Mouse (Mus musculus) erythroblast, embryonic 14.5 days (primary cell): ENCODE results near the gene Dpp3. TPM values are rescaled to one million over a fixed set of nuclear protein-coding genes. Genes with fewer than 3 reads are reported as not detected.

Experiments
- H3K27me3 ChIP-seq: 2 replicates; pipeline ENCODE4 v1.6.1; 2012; ENCODE audit warnings: inconsistent platforms; ENCODE audit not compliant: control insufficient read depth
- H3K36me3 ChIP-seq: 2 replicates; pipeline ENCODE4 v1.6.1; 2012; ENCODE audit warnings: mild to moderate bottlenecking, inconsistent platforms; ENCODE audit not compliant: control insufficient read depth
- H3K4me1 ChIP-seq: 2 replicates; pipeline ENCODE4 v1.6.1; 2012; ENCODE audit warnings: inconsistent platforms; ENCODE audit not compliant: control insufficient read depth
- H3K4me3 ChIP-seq: replicated peaks from 2 replicates; pipeline ENCODE3; 2012; ENCODE audit warnings: moderate library complexity, mild to moderate bottlenecking, inconsistent platforms
- H3K9me3 ChIP-seq: 2 replicates; pipeline ENCODE4 v1.6.1; 2012; ENCODE audit warnings: low read length, inconsistent platforms, mixed read lengths; ENCODE audit not compliant: control insufficient read depth
- GATA1 ChIP-seq: IDR thresholded peaks from 2 replicates; pipeline ENCODE4 v1.6.1; 2012; ENCODE audit warnings: low read length, inconsistent platforms, mixed read lengths
- TAL1 ChIP-seq: IDR thresholded peaks from 3 replicates; pipeline ENCODE4 v1.6.1; 2012; ENCODE audit warnings: low read length, inconsistent platforms, mixed read lengths
- polyA plus RNA-seq: library from polyadenylated mRNA; stranded (reverse); fragments of >175 nt; gene quantifications from 2 replicates; pipeline ENCODE4 v1.2.3, GENCODE M21; 2012

Gene Dpp3
- polyA plus RNA-seq, 1 experiment: 4.8 TPM

DNA sequence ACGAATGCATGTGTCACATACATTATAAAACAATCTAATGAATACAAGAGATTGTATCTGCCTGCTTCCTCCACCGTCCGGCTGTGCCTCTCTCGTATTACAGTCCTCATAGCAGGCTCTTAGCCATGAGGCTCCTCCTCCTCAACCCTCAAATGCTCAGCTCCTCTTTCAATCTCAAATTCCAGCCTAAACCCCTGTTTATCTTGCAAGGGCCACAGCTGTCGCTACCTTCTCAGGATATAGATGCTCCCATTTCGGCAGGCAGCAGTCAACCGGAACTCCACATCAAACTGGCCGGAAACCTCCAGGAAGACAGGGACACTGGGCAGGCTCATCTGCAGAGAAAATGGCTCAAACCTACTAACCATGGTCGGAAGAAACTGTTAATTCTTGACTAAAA lies 29.1 kb downstream of the Dpp3 start:
- Histone ChIP-seq H3K4me1 (peaks cover 16% of the 10 kb centered on the region), H3K36me3 (peaks cover 14% of the 10 kb centered on the region), H3K4me3 (no peak overlapping the region), H3K9me3 (no peaks in the 10 kb centered on the region), H3K27me3 (no peaks in the 10 kb centered on the region)
- TF ChIP-seq TAL1 (no peak), GATA1 (no peak)

DNA sequence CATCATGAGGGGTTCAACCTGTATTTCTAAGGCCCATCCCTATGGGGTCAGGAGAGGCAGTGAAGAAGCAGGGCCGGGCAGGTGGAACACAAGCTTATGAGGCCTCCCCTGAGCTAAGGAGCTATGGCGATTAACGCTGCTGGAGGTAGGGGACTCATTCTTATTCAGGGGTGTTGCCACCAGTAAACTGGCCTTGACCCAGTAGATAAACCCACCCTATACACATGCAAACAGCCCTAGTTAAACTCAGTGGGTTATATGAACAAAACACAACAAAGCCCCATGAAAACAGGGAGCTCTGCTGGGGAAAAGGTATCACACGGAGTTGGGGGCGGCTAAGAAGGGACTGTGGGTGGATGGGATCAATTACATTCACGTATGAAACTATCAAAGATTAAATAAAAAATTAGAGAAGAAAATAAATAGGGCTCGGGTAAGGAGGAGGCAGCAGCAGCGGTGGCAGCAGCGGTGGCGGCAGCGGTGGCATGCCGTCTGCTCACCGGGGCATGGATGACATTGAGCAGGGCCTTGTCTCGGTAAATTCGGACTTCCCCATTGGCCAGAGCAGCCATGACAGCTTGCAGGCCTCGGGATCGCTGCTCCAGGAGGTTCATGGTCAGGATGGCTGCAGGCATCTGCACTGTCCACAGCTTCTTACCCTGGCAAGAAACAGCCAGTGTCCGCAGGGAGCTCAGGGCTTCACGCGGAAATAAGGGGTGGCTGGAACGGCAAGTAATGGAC lies 31.1 kb downstream of the Dpp3 start:
- Histone ChIP-seq H3K4me3 (no peak overlapping the region), H3K27me3 (no peaks in the 10 kb centered on the region), H3K4me1 (peaks cover 33% of the 10 kb centered on the region), H3K36me3 (peaks cover 22% of the 10 kb centered on the region), H3K9me3 (no peaks in the 10 kb centered on the region)
- TF ChIP-seq GATA1 (no peak), TAL1 (no peak)

GRCm38 (mm10) chr19:4891798-4892197 lies 36.3 kb downstream of the Dpp3 start:
- peaks cover 40% of the 10 kb centered on the region for H3K36me3 ChIP-seq
- H3K4me3 ChIP-seq: peak overlapping the region; percentile 17
- TF ChIP-seq GATA1: peak; percentile 71
- peak; percentile 81 for TF ChIP-seq TAL1
- H3K27me3 ChIP-seq: no peaks in the 10 kb centered on the region
- no peaks in the 10 kb centered on the region for H3K9me3 ChIP-seq
- peaks cover 54% of the 10 kb centered on the region for H3K4me1 ChIP-seq

- TF ChIP-seq TAL1: no peak
- TF ChIP-seq GATA1: no peak
- Histone ChIP-seq H3K4me3 (no peak overlapping the region), H3K9me3 (no peaks in the 10 kb centered on the region), H3K4me1 (peaks cover 55% of the 10 kb centered on the region), H3K36me3 (peaks cover 50% of the 10 kb centered on the region), H3K27me3 (no peaks in the 10 kb centered on the region)
Observed at GRCm38 (mm10) chr19:4889791-4890190, 38.3 kb downstream of the Dpp3 start.

GRCm38 (mm10) chr19:4883961-4884360 lies 44.1 kb downstream of the Dpp3 start:
- Histone ChIP-seq H3K4me3 (peak overlapping the region; percentile 8), H3K4me1 (peaks cover 63% of the 10 kb centered on the region), H3K27me3 (no peaks in the 10 kb centered on the region), H3K36me3 (peaks cover 67% of the 10 kb centered on the region), H3K9me3 (no peaks in the 10 kb centered on the region)
- TF ChIP-seq GATA1 (no peak), TAL1 (peak; percentile 57; the same call in 2 of the 3 replicates)

- Histone ChIP-seq H3K27me3 (peaks cover 23% of the 10 kb centered on the region), H3K4me3 (peak overlapping the region; percentile 79), H3K9me3 (no peaks in the 10 kb centered on the region), H3K4me1 (peaks cover 75% of the 10 kb centered on the region), H3K36me3 (peaks cover 47% of the 10 kb centered on the region)
- no peak for TF ChIP-seq GATA1
- no peak for TF ChIP-seq TAL1
Observed at GRCm38 (mm10) chr19:4879324-4879703, 48.8 kb downstream of the Dpp3 start.

- Histone ChIP-seq H3K27me3 (peaks cover 27% of the 10 kb centered on the region), H3K36me3 (peaks cover 40% of the 10 kb centered on the region), H3K4me3 (peak within 1 kb of the TSS; percentile 79), H3K9me3 (no peaks in the 10 kb centered on the region), H3K4me1 (peaks cover 68% of the 10 kb centered on the region)
- TF ChIP-seq TAL1: no peak
- peak; percentile 94 for TF ChIP-seq GATA1
Observed at GRCm38 (mm10) chr19:4878405-4879323, 49.4 kb downstream of the Dpp3 start, which contains the start of gene Zdhhc24. Gene Zdhhc24 (plus strand): TSS chr19:4878668.

GRCm38 (mm10) chr19:4877785-4878184 lies 50.3 kb downstream of the Dpp3 start, which contains the start of gene Actn3:
Gene Actn3 (minus strand): TSS chr19:4877909.
- H3K27me3 ChIP-seq: peaks cover 33% of the 10 kb centered on the region
- peaks cover 59% of the 10 kb centered on the region for H3K4me1 ChIP-seq
- TF ChIP-seq TAL1 (no peak), GATA1 (no peak)
- no peaks in the 10 kb centered on the region for H3K9me3 ChIP-seq
- H3K36me3 ChIP-seq: peaks cover 32% of the 10 kb centered on the region
- H3K4me3 ChIP-seq: peak within 1 kb of the TSS; percentile 79

GRCm38 (mm10) chr19:4876755-4877154 lies 51.3 kb downstream of the Dpp3 start:
- Histone ChIP-seq H3K36me3 (peaks cover 21% of the 10 kb centered on the region), H3K27me3 (peaks cover 37% of the 10 kb centered on the region), H3K4me1 (peaks cover 49% of the 10 kb centered on the region), H3K4me3 (no peak overlapping the region), H3K9me3 (no peaks in the 10 kb centered on the region)
- TF ChIP-seq GATA1: no peak
- no peak for TF ChIP-seq TAL1
